Mouse (Mus musculus): ENCODE results near the gene Olfr160. TPM values are rescaled to one million over a fixed set of nuclear protein-coding genes. Genes with fewer than 3 reads are reported as not detected.

Olfr160 gene
- polyA plus RNA-seq (2015; fragmentation: Nextera tagmentation; extraction: Ambion mirVana) = not detected in 2 replicates

- H3K27ac ChIP-seq = no peak within 1 kb of the TSS
- ATAC-seq = no peak
- 63% methylated on average over 1 of the region's 1 CpGs for WGBS
These were observed at the start of gene Olfr160 for GRCm38 (mm10) chr9:37716150-37716549. Gene Olfr160, minus strand, starts transcription at chr9:37716250.

GRCm38 (mm10) chr9:37762541-37762940, 46.5 kb upstream of the Olfr160 start:
- no peak overlapping the region for H3K4me2 ChIP-seq (replicated peaks)
- WGBS = 61% methylated on average over 2 of the region's 2 CpGs
- no peak overlapping the region for H3K27ac ChIP-seq
- no peak for ATAC-seq
- H3K36me3 ChIP-seq = no peaks in the 10 kb centered on the region
- no peaks in the 10 kb centered on the region for H3K4me1 ChIP-seq (replicated peaks)
- no peaks in the 10 kb centered on the region for H3K27me3 ChIP-seq (replicated peaks)
- H3K4me3 ChIP-seq (replicated peaks) = no peak overlapping the region
- no peak overlapping the region for H3K9ac ChIP-seq
- no peaks in the 10 kb centered on the region for H3K9me3 ChIP-seq

More at GRCm38 (mm10) chr9:37716150-37716549, at the start of gene Olfr160:
- H3K4me3 ChIP-seq (replicated peaks) = no peak within 1 kb of the TSS
- no peaks in the 10 kb centered on the region for H3K36me3 ChIP-seq
- H3K9ac ChIP-seq = no peak within 1 kb of the TSS
- H3K27me3 ChIP-seq (replicated peaks) = no peaks in the 10 kb centered on the region
- no peak within 1 kb of the TSS for H3K4me2 ChIP-seq (replicated peaks)
- H3K9me3 ChIP-seq = no peaks in the 10 kb centered on the region
- H3K4me1 ChIP-seq (replicated peaks) = no peaks in the 10 kb centered on the region

- H3K4me2 ChIP-seq (replicated peaks) = no peak overlapping the region
- WGBS = 83% methylated on average over 2 of the region's 2 CpGs
- no peak overlapping the region for H3K4me3 ChIP-seq (replicated peaks)
- no peak overlapping the region for H3K9ac ChIP-seq
- H3K36me3 ChIP-seq = no peaks in the 10 kb centered on the region
- no peaks in the 10 kb centered on the region for H3K9me3 ChIP-seq
- H3K4me1 ChIP-seq (replicated peaks) = no peaks in the 10 kb centered on the region
- no peak overlapping the region for H3K27ac ChIP-seq
- no peak for ATAC-seq
- H3K27me3 ChIP-seq (replicated peaks) = no peaks in the 10 kb centered on the region
These were observed 45.7 kb upstream of the Olfr160 start for GRCm38 (mm10) chr9:37761728-37762127.

GRCm38 (mm10) chr9:37752006-37752405, 36.0 kb upstream of the Olfr160 start:
- H3K4me3 ChIP-seq (replicated peaks) = no peak overlapping the region
- H3K4me2 ChIP-seq (replicated peaks) = no peak overlapping the region
- H3K9me3 ChIP-seq = no peaks in the 10 kb centered on the region
- H3K27me3 ChIP-seq (replicated peaks) = no peaks in the 10 kb centered on the region
- no peaks in the 10 kb centered on the region for H3K4me1 ChIP-seq (replicated peaks)
- H3K27ac ChIP-seq = no peak overlapping the region
- no peak for ATAC-seq
- 66% methylated on average over 4 of the region's 4 CpGs for WGBS
- H3K36me3 ChIP-seq = no peaks in the 10 kb centered on the region
- no peak overlapping the region for H3K9ac ChIP-seq

GRCm38 (mm10) chr9:37751467-37751866, 35.4 kb upstream of the Olfr160 start:
- H3K4me2 ChIP-seq (replicated peaks) = no peak overlapping the region
- H3K36me3 ChIP-seq = no peaks in the 10 kb centered on the region
- no peak overlapping the region for H3K9ac ChIP-seq
- WGBS = 67% methylated on average over 2 of the region's 2 CpGs
- no peaks in the 10 kb centered on the region for H3K9me3 ChIP-seq
- ATAC-seq = no peak
- no peaks in the 10 kb centered on the region for H3K4me1 ChIP-seq (replicated peaks)
- H3K4me3 ChIP-seq (replicated peaks) = no peak overlapping the region
- no peaks in the 10 kb centered on the region for H3K27me3 ChIP-seq (replicated peaks)
- H3K27ac ChIP-seq = no peak overlapping the region

GRCm38 (mm10) chr9:37750319-37751075, 34.4 kb upstream of the Olfr160 start:
- H3K27ac ChIP-seq = no peak overlapping the region
- no peak for ATAC-seq
- WGBS = 49% methylated on average over 7 of the region's 7 CpGs
- no peaks in the 10 kb centered on the region for H3K4me1 ChIP-seq (replicated peaks)
- no peak overlapping the region for H3K9ac ChIP-seq
- no peaks in the 10 kb centered on the region for H3K27me3 ChIP-seq (replicated peaks)
- no peaks in the 10 kb centered on the region for H3K36me3 ChIP-seq
- no peak overlapping the region for H3K4me3 ChIP-seq (replicated peaks)
- H3K9me3 ChIP-seq = no peaks in the 10 kb centered on the region
- H3K4me2 ChIP-seq (replicated peaks) = no peak overlapping the region

GRCm38 (mm10) chr9:37744806-37745205, 28.8 kb upstream of the Olfr160 start, which contains the start of gene Olfr874:
Gene Olfr874, plus strand, starts transcription at chr9:37745106.
- H3K9me3 ChIP-seq = no peaks in the 10 kb centered on the region
- no peak for ATAC-seq
- H3K4me2 ChIP-seq (replicated peaks) = no peak within 1 kb of the TSS
- H3K9ac ChIP-seq = no peak within 1 kb of the TSS
- H3K27ac ChIP-seq = no peak within 1 kb of the TSS
- no peak within 1 kb of the TSS for H3K4me3 ChIP-seq (replicated peaks)
- H3K27me3 ChIP-seq (replicated peaks) = no peaks in the 10 kb centered on the region
- H3K36me3 ChIP-seq = no peaks in the 10 kb centered on the region
- no peaks in the 10 kb centered on the region for H3K4me1 ChIP-seq (replicated peaks)

GRCm38 (mm10) chr9:37734310-37734709, 18.3 kb upstream of the Olfr160 start:
- 94% methylated on average over 1 of the region's 1 CpGs for whole genome bisulfite sequencing
- no peaks in the 10 kb centered on the region for H3K36me3 ChIP-seq
- no peak overlapping the region for H3K9ac ChIP-seq
- H3K27ac ChIP-seq = no peak overlapping the region
- ATAC-seq = no peak
- no peaks in the 10 kb centered on the region for H3K9me3 ChIP-seq
- H3K4me3 ChIP-seq (replicated peaks) = no peak overlapping the region
- H3K4me2 ChIP-seq (replicated peaks) = no peak overlapping the region
- H3K27me3 ChIP-seq (replicated peaks) = no peaks in the 10 kb centered on the region
- H3K4me1 ChIP-seq (replicated peaks) = no peaks in the 10 kb centered on the region

GRCm38 (mm10) chr9:37689970-37690686, 25.9 kb downstream of the Olfr160 start:
- WGBS = 59% methylated on average over 5 of the region's 5 CpGs
- Histone ChIP-seq H3K4me1 (replicated peaks) (no peaks in the 10 kb centered on the region), H3K4me3 (replicated peaks) (no peak overlapping the region), H3K4me2 (replicated peaks) (no peak overlapping the region), H3K27me3 (replicated peaks) (no peaks in the 10 kb centered on the region), H3K36me3 (no peaks in the 10 kb centered on the region), H3K27ac (no peak overlapping the region), H3K9ac (no peak overlapping the region), H3K9me3 (no peaks in the 10 kb centered on the region)
- no peak for ATAC-seq

- H3K36me3 ChIP-seq = no peaks in the 10 kb centered on the region
- no peak overlapping the region for H3K4me3 ChIP-seq (replicated peaks)
- no peak overlapping the region for H3K27ac ChIP-seq
- H3K9me3 ChIP-seq = no peaks in the 10 kb centered on the region
- H3K9ac ChIP-seq = no peak overlapping the region
- H3K27me3 ChIP-seq (replicated peaks) = no peaks in the 10 kb centered on the region
- WGBS = 47% methylated on average over 3 of the region's 3 CpGs
- ATAC-seq = no peak
- no peak overlapping the region for H3K4me2 ChIP-seq (replicated peaks)
- no peaks in the 10 kb centered on the region for H3K4me1 ChIP-seq (replicated peaks)
These were observed 28.1 kb downstream of the Olfr160 start for GRCm38 (mm10) chr9:37687941-37688303.

GRCm38 (mm10) chr9:37687288-37687940, 28.6 kb downstream of the Olfr160 start:
- no peak overlapping the region for H3K27ac ChIP-seq
- WGBS = 82% methylated on average over 3 of the region's 3 CpGs

GRCm38 (mm10) chr9:37681123-37681522, 34.9 kb downstream of the Olfr160 start:
- no peaks in the 10 kb centered on the region for H3K36me3 ChIP-seq
- no peak overlapping the region for H3K4me3 ChIP-seq (replicated peaks)
- WGBS = 100% methylated on average over 1 of the region's 1 CpGs
- no peak overlapping the region for H3K9ac ChIP-seq
- H3K9me3 ChIP-seq = no peaks in the 10 kb centered on the region
- no peaks in the 10 kb centered on the region for H3K4me1 ChIP-seq (replicated peaks)
- ATAC-seq = no peak
- no peak overlapping the region for H3K4me2 ChIP-seq (replicated peaks)
- no peak overlapping the region for H3K27ac ChIP-seq
- H3K27me3 ChIP-seq (replicated peaks) = no peaks in the 10 kb centered on the region

More at GRCm38 (mm10) chr9:37687288-37687940, 28.6 kb downstream of the Olfr160 start:
- Histone ChIP-seq H3K4me1 (replicated peaks) (no peaks in the 10 kb centered on the region), H3K27me3 (replicated peaks) (no peaks in the 10 kb centered on the region), H3K36me3 (no peaks in the 10 kb centered on the region), H3K9me3 (no peaks in the 10 kb centered on the region), H3K4me2 (replicated peaks) (no peak overlapping the region), H3K9ac (no peak overlapping the region), H3K4me3 (replicated peaks) (no peak overlapping the region)
- no peak for ATAC-seq
